Mouse (Mus musculus) left cerebral cortex, adult 9 months (tissue): ENCODE results near the gene St3gal3.

Experiments used
- DNase-seq, 2 experiments: peaks; one replicate each; pipeline ENCODE4 v3.0.0; 2022; ENCODE audit warnings: low spot score in 2 of 2

St3gal3 gene

DNA sequence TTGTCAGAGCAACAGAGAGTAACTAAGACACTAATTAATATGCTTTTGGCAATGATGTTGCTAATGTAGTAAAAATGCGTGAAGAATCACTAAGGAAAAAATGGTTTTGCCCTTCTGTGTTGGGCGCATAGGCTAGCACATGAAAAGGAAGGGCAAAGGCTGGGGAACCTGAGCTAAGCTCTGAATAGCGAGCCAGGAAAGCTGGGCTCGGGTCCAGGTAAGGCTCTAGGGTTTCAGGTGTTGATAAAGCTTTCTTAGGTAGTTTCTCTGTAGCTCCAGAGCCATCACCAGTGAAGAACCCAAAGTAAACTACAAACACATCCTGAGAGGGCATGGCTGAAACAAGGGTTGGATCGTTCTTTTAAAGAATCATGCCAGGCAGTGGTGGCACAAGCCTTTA lies 6.8 kb upstream of the St3gal3 start:
- DNase-seq, result no peak

DNA sequence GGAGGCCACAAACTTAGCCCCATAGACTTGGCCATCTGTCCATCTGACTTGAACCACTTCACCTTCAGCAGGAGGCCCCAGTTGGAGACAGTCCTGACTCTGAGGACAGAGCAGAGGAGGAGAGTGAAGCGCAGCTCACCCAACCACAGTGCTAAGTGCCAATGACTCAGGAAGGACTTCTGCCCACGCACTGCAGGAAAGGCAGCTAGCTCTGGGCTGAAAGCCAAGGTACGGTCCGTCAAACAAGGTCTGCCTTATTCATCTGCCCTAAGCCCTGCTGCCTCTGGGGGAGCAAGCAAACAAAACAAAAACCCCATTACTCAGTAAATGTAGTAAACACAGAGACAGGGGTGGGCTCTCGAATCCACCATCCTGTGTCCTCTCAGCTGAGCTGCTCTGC lies 4.2 kb upstream of the St3gal3 start:
- peak; percentile 65 to 80 for DNase-seq

- DNase-seq, result no peak
Measured at GRCm38 (mm10) chr4:118137857-118138256, 3.1 kb upstream of the St3gal3 start.

DNA sequence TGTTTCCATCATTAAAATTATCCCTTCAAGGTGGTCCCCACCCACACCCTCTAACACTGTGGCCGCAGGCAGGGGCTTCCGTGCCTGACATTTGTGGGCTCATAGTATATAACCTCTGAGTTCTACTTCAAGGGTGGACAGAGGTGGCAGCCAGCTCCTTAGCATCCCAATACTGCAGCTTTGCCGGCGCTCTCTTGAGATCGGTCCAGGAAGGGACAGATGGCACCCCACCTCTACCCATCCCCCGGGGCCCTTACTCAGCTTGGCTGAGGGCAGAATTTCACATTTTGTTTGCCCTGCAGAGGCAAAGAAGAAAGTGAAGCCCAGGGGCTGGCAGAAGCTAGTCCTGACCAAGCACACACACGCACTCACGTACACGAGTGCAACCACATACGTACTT lies 2.6 kb upstream of the St3gal3 start:
- no peak for DNase-seq

GRCm38 (mm10) chr4:118135414-118135813 lies 700 bp upstream of the St3gal3 start:
- DNase-seq, result no peak

DNA sequence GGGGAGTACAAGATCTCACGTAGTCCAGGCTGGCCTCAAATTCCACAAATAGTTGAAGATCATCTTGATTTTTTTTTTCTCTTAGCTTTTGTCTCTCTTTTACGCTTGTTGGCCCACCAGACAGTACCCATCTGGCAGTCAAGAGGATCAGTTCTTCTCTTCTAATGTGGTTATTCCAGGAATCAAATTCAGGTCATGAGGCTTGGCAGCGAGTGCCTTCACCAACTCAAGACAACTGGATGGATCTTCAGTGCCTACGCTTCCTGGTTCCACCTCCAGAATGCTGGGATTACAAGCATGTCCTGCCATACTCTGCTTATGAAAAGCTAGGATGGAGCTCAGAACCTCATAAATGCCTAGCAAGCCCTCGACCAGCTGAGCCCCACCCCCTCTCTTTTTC lies 3.4 kb downstream of the St3gal3 start:
- DNase-seq, result no peak

DNA sequence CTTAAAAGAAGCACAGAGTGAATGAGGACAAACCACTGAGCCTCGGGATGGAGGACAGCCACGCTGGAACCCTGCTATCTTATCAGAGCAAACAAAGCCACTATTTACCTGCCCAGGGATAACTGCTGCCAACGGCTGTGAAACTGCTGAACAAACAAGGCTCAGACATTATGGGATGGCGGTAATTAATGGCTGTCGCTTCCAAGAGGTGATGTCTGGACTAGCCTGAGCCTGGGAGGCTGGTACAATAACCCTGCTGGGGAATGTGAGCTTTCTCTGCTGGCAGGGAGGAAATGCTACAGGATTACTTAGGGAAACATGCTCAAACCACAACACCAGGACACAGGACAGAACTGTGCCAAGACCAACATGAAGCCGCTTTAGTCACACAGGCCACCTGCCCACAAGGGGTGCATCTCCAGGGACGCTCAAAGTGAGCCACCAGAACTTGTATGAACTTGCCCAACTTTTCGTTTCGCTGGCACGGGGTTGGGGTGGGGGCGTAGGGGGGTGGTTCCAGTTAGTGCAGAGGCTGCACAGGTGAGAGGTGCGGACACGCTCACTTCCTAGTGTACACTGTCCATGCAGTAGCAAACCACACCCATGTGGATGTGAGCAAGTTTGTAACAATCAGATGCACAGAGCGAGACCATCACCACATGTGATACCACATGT lies 11.5 kb downstream of the St3gal3 start:
- no peak for DNase-seq

GRCm38 (mm10) chr4:118122078-118122477 lies 12.6 kb downstream of the St3gal3 start:
- no peak for DNase-seq

GRCm38 (mm10) chr4:118117565-118117964 lies 17.1 kb downstream of the St3gal3 start:
- DNase-seq, result no peak

GRCm38 (mm10) chr4:118116098-118116497 lies 18.6 kb downstream of the St3gal3 start:
- no peak for DNase-seq

- DNase-seq, result no peak
Measured at GRCm38 (mm10) chr4:118115132-118115531, 19.6 kb downstream of the St3gal3 start.

DNA sequence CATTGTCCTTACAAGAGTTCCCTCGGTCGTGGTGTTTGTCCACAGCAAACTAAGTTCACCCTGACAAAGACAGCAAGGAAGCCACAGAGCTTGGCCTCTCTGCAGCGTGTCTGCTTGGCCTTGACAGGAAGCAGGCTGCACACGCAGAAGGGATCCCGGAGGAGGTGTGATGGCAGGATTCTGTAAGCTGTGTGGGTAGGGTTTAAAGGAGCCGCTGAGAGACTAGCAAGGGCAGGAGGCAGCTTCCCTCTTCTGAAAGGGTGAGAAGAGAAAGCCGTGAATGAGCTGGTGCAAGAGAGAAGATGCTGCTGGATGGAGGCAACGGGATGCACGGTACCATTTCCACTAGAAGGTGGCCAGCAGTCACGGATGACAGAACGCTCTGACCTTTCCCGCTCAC lies 22.1 kb downstream of the St3gal3 start:
- DNase-seq, result no peak

DNA sequence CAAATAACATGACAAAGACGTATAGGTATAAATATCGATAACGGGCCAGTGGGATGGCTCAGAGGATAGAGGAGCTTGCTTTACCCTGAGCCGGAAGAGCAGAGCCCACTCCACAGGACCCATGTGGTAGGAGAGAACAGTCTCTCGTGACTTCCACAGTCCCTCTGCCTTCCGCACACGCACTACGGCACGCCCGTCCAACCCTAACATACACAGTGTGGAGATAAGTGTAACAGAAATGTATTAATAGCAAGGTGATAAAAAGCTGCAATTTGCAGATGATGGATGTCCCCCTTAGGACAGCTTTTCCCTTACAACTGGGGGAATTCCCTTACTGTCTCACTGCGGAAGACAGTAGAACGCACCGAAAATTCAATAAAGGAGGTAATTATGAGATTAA lies 25.1 kb downstream of the St3gal3 start:
- DNase-seq, result no peak

- DNase-seq, result no peak
Measured at GRCm38 (mm10) chr4:118108779-118109178, 25.9 kb downstream of the St3gal3 start.

GRCm38 (mm10) chr4:118105256-118106053 lies 29.3 kb downstream of the St3gal3 start:
- no peak for DNase-seq

DNA sequence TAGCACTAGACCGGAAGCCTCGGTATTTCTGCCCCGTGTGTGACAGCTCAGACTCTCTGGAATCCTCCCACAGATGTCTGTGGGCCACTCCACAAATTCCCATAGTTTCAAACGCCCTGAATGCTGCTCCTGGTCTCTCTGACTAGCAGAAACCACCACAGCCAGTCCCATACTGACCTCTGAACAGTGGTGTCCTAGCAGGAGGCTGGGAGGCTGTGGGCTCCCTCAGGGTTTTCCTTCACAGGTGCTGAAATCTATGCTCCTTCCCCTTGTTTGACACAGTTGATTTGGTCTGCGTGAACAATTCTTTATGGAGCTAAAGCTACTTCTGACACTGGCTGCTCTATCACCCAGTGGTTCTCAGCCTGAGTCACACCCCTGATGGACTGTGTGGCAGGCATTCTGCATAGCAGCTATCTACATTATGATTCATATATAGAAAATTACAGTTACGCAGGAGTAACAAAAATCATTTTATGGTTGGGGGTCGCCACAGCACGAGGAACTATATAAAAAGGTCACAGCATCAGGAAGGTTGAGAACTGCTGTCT lies 31.4 kb downstream of the St3gal3 start:
- DNase-seq, result no peak

DNA sequence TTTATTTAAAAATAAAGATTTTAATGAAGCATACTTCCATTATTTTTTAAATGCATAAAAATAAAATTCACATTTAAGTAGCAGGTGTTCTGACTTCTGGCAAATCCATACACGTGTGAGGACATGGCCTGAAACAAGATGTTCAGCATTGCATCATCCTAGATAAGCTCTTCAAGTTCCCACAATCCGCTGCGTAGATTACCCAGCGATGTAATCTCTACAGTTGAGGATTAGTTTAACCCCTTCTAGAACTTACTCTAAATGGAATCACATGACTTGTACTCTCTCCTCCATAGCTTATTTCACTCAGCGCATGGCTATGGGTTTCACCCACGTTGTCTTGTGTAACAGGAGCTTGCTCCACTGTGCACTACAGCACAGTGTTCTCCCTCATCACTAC lies 33.2 kb downstream of the St3gal3 start:
- no peak for DNase-seq

DNA sequence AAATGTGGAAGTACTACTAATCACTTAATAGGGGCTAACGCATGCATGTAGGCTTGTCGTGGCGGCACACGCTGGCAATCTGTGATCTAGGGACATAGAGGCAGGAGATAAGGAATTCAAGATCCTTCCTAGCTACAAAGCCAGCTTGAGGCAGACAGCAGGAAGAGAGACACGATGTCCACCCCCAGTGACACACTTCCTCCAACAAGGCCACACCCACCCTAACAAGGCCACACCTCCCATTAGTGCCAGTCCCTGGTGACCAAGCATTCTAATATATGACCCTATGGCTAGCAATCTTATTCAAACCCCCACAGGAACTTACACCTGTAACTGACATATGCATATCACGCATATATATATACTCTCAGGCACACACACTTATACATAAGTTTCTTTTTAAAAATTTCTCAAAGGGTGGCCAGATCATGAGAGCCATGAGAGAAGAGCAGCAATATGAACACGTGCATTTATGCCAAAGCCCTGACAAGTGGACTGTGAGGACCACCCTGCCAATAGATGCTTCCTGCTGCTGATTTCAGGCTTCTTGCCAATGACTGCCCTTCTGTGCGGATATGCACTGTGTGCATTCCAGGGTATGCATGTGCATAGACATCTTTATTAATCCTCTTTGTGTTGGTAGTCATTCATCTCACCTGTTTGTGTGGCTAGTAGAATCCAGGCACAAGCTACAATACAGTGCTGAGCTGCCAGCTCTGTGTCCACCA lies 34.9 kb downstream of the St3gal3 start:
- no peak for DNase-seq

DNA sequence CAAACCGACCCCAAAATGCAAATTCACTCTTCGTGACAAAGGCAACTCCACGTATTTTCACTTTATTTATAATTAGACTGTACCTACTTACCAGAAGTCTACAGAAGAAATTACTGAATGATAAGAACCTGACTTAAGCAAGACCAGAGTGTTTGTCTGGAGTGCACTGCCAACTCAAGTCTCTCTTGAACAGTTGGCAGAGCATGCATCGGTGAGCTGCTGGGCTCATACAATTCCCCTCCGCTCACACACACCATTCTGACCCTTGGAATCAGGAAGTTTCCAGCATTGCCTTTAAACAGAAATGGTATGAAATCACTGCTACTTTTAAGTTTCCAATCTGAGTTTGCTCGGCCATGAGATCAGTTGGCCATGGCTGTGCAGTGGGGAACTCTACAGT lies 36.1 kb downstream of the St3gal3 start:
- DNase-seq, result no peak

- DNase-seq, result no peak
Measured at GRCm38 (mm10) chr4:118096069-118096468, 38.6 kb downstream of the St3gal3 start.

DNA sequence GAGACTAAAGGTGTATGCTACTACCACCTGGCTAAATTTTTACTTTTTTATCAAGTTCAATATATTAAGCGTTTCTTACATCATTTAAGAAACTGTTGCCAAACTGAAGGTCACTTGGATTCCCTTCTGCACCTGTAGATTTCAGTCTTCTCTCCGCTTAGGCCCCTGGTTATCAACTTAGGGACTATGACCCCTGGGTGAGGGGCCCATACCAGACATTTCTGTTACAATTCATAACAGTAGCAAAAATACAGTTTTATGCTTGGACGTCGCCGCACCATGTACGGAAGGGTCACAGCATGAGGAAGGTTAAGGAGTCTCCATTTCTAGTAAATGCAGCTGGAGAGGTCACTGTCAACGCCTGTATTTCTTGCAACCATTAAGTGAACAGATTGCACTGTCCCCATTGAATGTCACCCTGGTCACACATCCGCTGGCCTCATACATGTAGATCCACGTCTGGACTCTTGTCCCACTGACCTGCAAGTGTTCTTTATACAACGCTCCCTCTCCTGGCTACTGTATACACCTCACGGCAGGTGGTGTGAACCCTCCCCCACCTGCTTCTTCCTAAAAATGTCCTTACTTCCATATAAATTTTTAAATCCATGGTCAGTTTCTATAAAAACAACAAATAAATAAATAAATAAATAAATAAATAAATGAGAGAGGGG lies 41.8 kb downstream of the St3gal3 start:
- no peak for DNase-seq

GRCm38 (mm10) chr4:118090449-118090848 lies 44.3 kb downstream of the St3gal3 start:
- no peak for DNase-seq
